Mouse (Mus musculus): ENCODE measurements at regions not wholly inside any gene's neighbourhood (a gene's known extent, or its start where the extent isn't known, plus 50 kb on each side); places are given as distances from the start of the nearest gene placed in this dataset.

- peak; percentile 10 for DNase-seq
- H3K4me3 ChIP-seq (replicated peaks; ENCODE audit: extremely low read depth, low read depth, low read length), result no peak overlapping the region
- H3K4me1 ChIP-seq (ENCODE audit: control insufficient read depth, insufficient read depth, low read length), result no peaks in the 10 kb centered on the region
- WGBS, result 3% methylated on average over 4 of the region's 4 CpGs
- TF ChIP-seq CTCF (IDR thresholded peaks at IDR 0.05; ENCODE audit: insufficient read depth, low read length) (no peak), POLR2A (IDR thresholded peaks at IDR 0.05; ENCODE audit: borderline replicate concordance, extremely low read depth, low read depth, low read length) (no peak)
Observed at GRCm38 (mm10) chr5:146644499-146644898, 59.5 kb upstream of the Gpr12 start.

- H3K4me1 ChIP-seq (ENCODE audit: control insufficient read depth, insufficient read depth, low read length), result no peaks in the 10 kb centered on the region
- DNase-seq, result no peak
- 80% methylated on average over 6 of the region's 6 CpGs for WGBS
- no peak for TF ChIP-seq POLR2A (IDR thresholded peaks at IDR 0.05; ENCODE audit: borderline replicate concordance, extremely low read depth, low read depth, low read length)
- TF ChIP-seq CTCF (IDR thresholded peaks at IDR 0.05; ENCODE audit: insufficient read depth, low read length), result no peak
- H3K4me3 ChIP-seq (replicated peaks; ENCODE audit: extremely low read depth, low read depth, low read length), result no peak overlapping the region
Observed at GRCm38 (mm10) chr5:146641931-146642330, 56.9 kb upstream of the Gpr12 start.

DNA sequence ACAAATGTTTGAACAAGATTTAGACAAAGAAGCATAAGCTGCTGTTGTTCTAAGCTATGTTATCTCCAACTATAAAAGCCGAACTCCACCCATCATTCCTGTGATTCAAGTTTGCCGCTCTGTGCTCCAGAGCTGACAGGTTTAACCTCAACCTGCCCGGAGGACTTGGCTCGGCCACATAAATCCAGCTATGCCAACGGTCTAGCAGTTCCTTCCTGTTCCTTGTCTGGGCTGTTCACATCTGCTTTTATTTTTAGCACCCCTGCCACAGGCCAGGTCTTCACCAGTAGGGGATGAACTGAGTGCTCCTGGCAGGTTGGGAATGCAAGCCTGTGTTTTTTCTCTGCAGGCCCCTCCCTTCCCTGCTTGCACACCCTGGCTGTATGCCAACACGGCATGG, 51.8 kb upstream of the Gpr12 start:
- WGBS, result 41% methylated on average over 6 of the region's 6 CpGs
- H3K4me3 ChIP-seq (replicated peaks; ENCODE audit: extremely low read depth, low read depth, low read length), result no peak overlapping the region
- H3K4me1 ChIP-seq (ENCODE audit: control insufficient read depth, insufficient read depth, low read length), result no peaks in the 10 kb centered on the region
- TF ChIP-seq POLR2A (IDR thresholded peaks at IDR 0.05; ENCODE audit: borderline replicate concordance, extremely low read depth, low read depth, low read length) (no peak), CTCF (IDR thresholded peaks at IDR 0.05; ENCODE audit: insufficient read depth, low read length) (no peak)
- DNase-seq, result no peak
